Mouse (Mus musculus) embryonic fibroblast, embryonic 13.5 days (primary cell): ENCODE data around the gene Zfp746.

Source experiments
- CTCF ChIP-seq: IDR thresholded peaks from 2 replicates; pipeline ENCODE4 v1.5.1; 2011; ENCODE audit warnings: mild to moderate bottlenecking, control low read depth, low read length, moderate library complexity, borderline replicate concordance; ENCODE audit not compliant: insufficient read depth
- POLR2A ChIP-seq: IDR thresholded peaks from 2 replicates; pipeline ENCODE4 v1.6.1; 2011; ENCODE audit warnings: low read depth, mild to moderate bottlenecking, control low read depth, low read length, moderate library complexity

- TF ChIP-seq POLR2A (no peak), CTCF (no peak)
Measured at GRCm38 (mm10) chr6:48049273-48050065, 36.9 kb downstream of the Zfp746 start.
